8 mouse cellular contexts compared by ENCODE assay signal in the genomic region with DNA sequence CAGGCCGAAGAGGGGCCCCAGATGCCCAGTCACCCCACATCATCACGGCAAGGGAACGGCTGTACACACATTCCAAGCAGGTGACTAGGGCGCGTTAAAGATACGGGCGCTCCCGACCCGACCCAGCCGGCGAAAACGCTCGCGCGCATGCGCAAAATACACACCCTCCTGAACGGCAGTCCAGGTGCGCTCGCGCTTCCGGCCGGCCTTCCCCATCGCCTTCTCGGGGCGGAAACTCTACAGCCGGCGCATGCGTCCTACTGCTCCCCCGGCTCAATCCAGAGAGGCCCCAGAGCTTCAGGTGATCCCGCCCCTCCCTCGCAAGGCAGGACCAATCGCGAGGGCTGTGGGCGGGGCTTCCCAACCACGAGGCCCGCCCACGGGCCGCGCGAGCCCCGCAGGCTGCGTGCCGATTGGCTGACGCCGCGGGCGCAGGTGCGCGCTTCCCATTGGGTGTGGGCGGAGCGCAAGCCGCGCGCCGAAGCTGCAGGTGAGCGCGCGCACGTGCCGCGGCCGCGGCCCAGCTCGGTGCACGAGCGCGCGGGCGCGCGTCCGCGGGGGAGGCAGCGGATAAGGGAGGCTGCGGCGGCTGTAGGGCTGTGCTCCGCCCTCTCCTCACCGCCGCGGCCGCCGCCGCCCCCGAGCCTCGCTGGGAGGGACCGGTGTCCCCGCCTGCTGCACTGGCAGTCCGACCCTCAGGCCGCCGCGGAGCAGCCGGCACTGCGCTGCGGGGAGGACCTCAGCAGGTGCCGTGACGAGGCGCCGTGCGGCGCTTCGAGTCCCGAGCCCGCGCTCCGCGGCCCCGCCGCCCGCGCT. TPM values are rescaled to one million over a fixed set of nuclear protein-coding genes. Genes with fewer than 3 reads are reported as not detected.
A peak's percentile ranks its signal among the peaks of the same experiment; 100 is the strongest.
DNase-seq lines count a peak whose midpoint lies in the region; ATAC-seq lines count a peak whose summit lies in the region.

Pard6b (plus strand) TSS at position 574 of the 816 bp plus-strand sequence.

- peak; percentile 99 for DNase-seq in CD4-positive, CD25-positive, alpha-beta regulatory T cell, adult 2 months (ENCODE audit: low read depth, low spot score)
- DNase-seq in fat pad, adult 2 months (ENCODE audit: extremely low read depth, low read depth, low spot score) = peak; percentile 91
- DNase-seq in kidney, postnatal 10 days = peak; percentile 96
- DNase-seq in natural killer cell, adult 2 months (ENCODE audit: low spot score in 2 of 2) = peak; percentile 90 to 97

- H3K36me3 ChIP-seq in heart, embryonic 13.5 days = no peaks in the 10 kb centered on the region
- H3K36me3 ChIP-seq in liver, embryonic 12.5 days = no peaks in the 10 kb centered on the region
- no peaks in the 10 kb centered on the region for H3K36me3 ChIP-seq in stomach, embryonic 15.5 days

- H3K27me3 ChIP-seq in heart, embryonic 13.5 days (replicated peaks) = peaks cover 23% of the 10 kb centered on the region
- peaks cover 78% of the 10 kb centered on the region for H3K27me3 ChIP-seq in liver, embryonic 12.5 days (replicated peaks)
- peaks cover 6% of the 10 kb centered on the region; the same call in 1 of the 2 replicates for H3K27me3 ChIP-seq in stomach, embryonic 15.5 days (replicated peaks)

- H3K4me2 ChIP-seq in heart, embryonic 13.5 days = peak within 1 kb of the TSS; percentile 94
- peak within 1 kb of the TSS; percentile 100 for H3K4me2 ChIP-seq in liver, embryonic 12.5 days
- H3K4me2 ChIP-seq in stomach, embryonic 15.5 days = peak within 1 kb of the TSS; percentile 96

- no peaks in the 10 kb centered on the region for H3K4me1 ChIP-seq in brown adipose tissue, adult 24 weeks (ENCODE audit: control insufficient read depth, insufficient read depth, insufficient read length, low read length)
- H3K4me1 ChIP-seq in heart, embryonic 13.5 days = peaks cover 46% of the 10 kb centered on the region
- H3K4me1 ChIP-seq in liver, embryonic 12.5 days = peaks cover 43% of the 10 kb centered on the region
- peaks cover 15% of the 10 kb centered on the region for H3K4me1 ChIP-seq in stomach, embryonic 15.5 days

- peak within 1 kb of the TSS; percentile 72 for H3K4me3 ChIP-seq in brown adipose tissue, adult 24 weeks (ENCODE audit: insufficient read depth, low read depth, low read length)
- H3K4me3 ChIP-seq in heart, embryonic 13.5 days = peak within 1 kb of the TSS; percentile 80
- peak within 1 kb of the TSS; percentile 80 for H3K4me3 ChIP-seq in liver, embryonic 12.5 days
- peak within 1 kb of the TSS; percentile 74 for H3K4me3 ChIP-seq in stomach, embryonic 15.5 days (replicated peaks)

- H3K9ac ChIP-seq in heart, embryonic 13.5 days = peak within 1 kb of the TSS; percentile 89
- peak within 1 kb of the TSS; percentile 88 for H3K9ac ChIP-seq in liver, embryonic 12.5 days
- H3K9ac ChIP-seq in stomach, embryonic 15.5 days = peak within 1 kb of the TSS; percentile 71

- no peak within 1 kb of the TSS for H3K27ac ChIP-seq in brown adipose tissue, adult 24 weeks (replicated peaks; ENCODE audit: low read depth, low read length)
- peak within 1 kb of the TSS; percentile 90 for H3K27ac ChIP-seq in heart, embryonic 13.5 days (replicated peaks)
- H3K27ac ChIP-seq in liver, embryonic 12.5 days = peak within 1 kb of the TSS; percentile 78
- peak within 1 kb of the TSS; percentile 89 for H3K27ac ChIP-seq in stomach, embryonic 15.5 days

- no peaks in the 10 kb centered on the region for H3K9me3 ChIP-seq in heart, embryonic 13.5 days
- H3K9me3 ChIP-seq in liver, embryonic 12.5 days (replicated peaks) = no peaks in the 10 kb centered on the region
- H3K9me3 ChIP-seq in stomach, embryonic 15.5 days = no peaks in the 10 kb centered on the region

- ATAC-seq in heart, embryonic 13.5 days (ENCODE audit: extremely low read depth, insufficient number of reproducible peaks, low FRiP score, low TSS enrichment) = peak; percentile 94
- ATAC-seq in liver, embryonic 12.5 days = peak; percentile 93
- ATAC-seq in stomach, embryonic 15.5 days (ENCODE audit: insufficient read depth, low FRiP score, low read depth) = peak; percentile 92

- under 1% methylated on average over 81 of the region's 110 CpGs for WGBS in heart, embryonic 13.5 days
- WGBS in liver, embryonic 12.5 days (ENCODE audit: insufficient replicate concordance) = under 1% methylated on average over 94 of the region's 110 CpGs
- WGBS in stomach, embryonic 15.5 days = under 1% methylated on average over 92 of the region's 110 CpGs

RNA-seq across cellular contexts. Expression of gene Pard6b, which starts in this region (rescaled TPM):
- polyA plus RNA-seq in brown adipose tissue, adult 24 weeks (2012; ENCODE audit: insufficient read depth, insufficient read length, missing spikeins) = not detected in 2 replicates
- polyA plus RNA-seq in heart, embryonic 13.5 days (2015; fragmentation: Nextera tagmentation; extraction: Ambion mirVana) = 7.3 and 7.8 TPM in 2 replicates
- polyA plus RNA-seq in liver, embryonic 12.5 days (2016; fragmentation: Nextera tagmentation; extraction: Ambion mirVana) = 4.5 and 4.9 TPM in 2 replicates
- polyA plus RNA-seq in stomach, embryonic 15.5 days (2015; fragmentation: Nextera tagmentation; extraction: Ambion mirVana) = 12.7 and 14.9 TPM in 2 replicates
